Mouse (Mus musculus) left cerebral cortex, postnatal 10 days (tissue): ENCODE results near the gene Slfnl1. TPM values are rescaled to one million over a fixed set of nuclear protein-coding genes. Genes with fewer than 3 reads are reported as not detected.

Source experiments
- DNase-seq, 2 experiments: peaks; one replicate each; pipeline ENCODE4 v3.0.0; 2021 to 2022; ENCODE audit warnings: low spot score in 2 of 2, mixed read lengths in 1 of 2; ENCODE audit errors: extremely low spot score in 1 of 2
- intact Hi-C: fragments of 180-260 bp; cut with DNase I; formaldehyde crosslinking; loops from one replicate; pipeline ENCODE4 v1.15.1; 2025
- total RNA-seq, 2 experiments: library from RNA; stranded (reverse); gene quantifications; 2 replicates each; pipeline ENCODE4 v1.2.3; 2021

The Slfnl1 gene
- under 1 TPM in 1 of 2 experiments, not detected in 1; 0.39 TPM for total RNA-seq

GRCm38 (mm10) chr4:120531986-120532385 is at the start of gene Slfnl1:
Slfnl1 (plus strand) TSS chr4:120532231.
- intact Hi-C loops: no loop called here
- no peak for DNase-seq

GRCm38 (mm10) chr4:120487707-120488106 is 44.3 kb upstream of the Slfnl1 start:
- intact Hi-C loops: no loop called here

GRCm38 (mm10) chr4:120506955-120507354 is 25.1 kb upstream of the Slfnl1 start:
- no peak for DNase-seq
- intact Hi-C loops: no loop called here

More at GRCm38 (mm10) chr4:120487707-120488106, 44.3 kb upstream of the Slfnl1 start:
- no peak for DNase-seq

- intact Hi-C loops: loop anchor here (5.0 to 10.0 kb wide), 2 partner anchors 46 to 106 kb away; partner anchors contain the start of gene Scmh1
Measured at GRCm38 (mm10) chr4:120511203-120511602, 20.8 kb upstream of the Slfnl1 start.

GRCm38 (mm10) chr4:120514366-120514765 is 17.7 kb upstream of the Slfnl1 start:
- intact Hi-C loops: loop anchor here (5.0 to 10.0 kb wide), 2 partner anchors 43 to 110 kb away; partner anchors contain the start of gene Scmh1

More at GRCm38 (mm10) chr4:120511203-120511602, 20.8 kb upstream of the Slfnl1 start:
- DNase-seq: no peak

GRCm38 (mm10) chr4:120516491-120516890 is 15.5 kb upstream of the Slfnl1 start:
- intact Hi-C loops: loop anchor here (10.0 kb wide), 1 partner anchor 112 kb away; the partner anchor contains the start of gene Scmh1
- no peak for DNase-seq

More at GRCm38 (mm10) chr4:120514366-120514765, 17.7 kb upstream of the Slfnl1 start:
- DNase-seq: no peak

- intact Hi-C loops: loop anchor here (10.0 kb wide), 1 partner anchor 112 kb away; the partner anchor contains the start of gene Scmh1
- no peak for DNase-seq
Measured at GRCm38 (mm10) chr4:120516907-120517306, 15.1 kb upstream of the Slfnl1 start.

DNA sequence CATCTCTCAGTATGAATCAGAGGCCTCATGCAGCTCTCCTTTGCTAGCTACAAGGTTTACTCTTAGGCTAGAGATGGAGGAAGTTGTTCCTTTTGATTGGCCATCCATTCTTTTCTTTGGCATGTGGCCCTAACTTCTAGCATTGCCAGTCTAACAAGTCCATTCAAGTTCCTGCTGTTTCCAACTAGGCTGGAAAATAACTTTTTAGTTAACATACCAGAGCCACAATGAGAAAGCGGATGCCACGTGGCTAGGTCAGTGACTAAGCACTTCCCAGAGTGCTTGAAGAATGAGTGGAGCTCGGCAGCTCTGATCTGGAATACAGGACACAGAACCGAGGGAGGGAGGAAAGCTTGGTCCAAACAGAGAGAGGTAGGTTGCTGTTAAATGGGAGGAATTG is 14.7 kb upstream of the Slfnl1 start:
- intact Hi-C loops: loop anchor here (10.0 kb wide), 1 partner anchor 113 kb away; the partner anchor contains the start of gene Scmh1

DNA sequence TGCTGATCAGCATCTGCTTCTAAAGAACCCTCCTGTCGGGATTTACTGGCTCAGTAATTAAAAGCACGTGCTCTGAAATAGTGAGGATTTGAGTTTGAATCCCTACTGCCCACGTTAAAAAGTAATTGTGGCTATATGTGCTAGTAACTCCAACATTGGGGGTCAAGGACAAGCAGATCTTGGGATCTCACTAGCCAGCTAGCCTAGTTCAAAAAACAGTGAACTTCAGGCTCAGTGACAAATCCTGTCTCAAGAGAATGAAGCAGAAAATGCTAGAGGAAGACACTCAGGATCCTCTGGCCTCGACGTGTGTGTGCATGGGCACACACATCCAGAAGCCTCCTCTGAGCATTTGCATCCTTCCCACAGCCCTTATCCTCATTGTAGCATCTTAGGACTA is 10.3 kb upstream of the Slfnl1 start:
- no peak for DNase-seq
- intact Hi-C loops: no loop called here

More for the DNA sequence above, 14.7 kb upstream of the Slfnl1 start:
- DNase-seq: no peak

DNA sequence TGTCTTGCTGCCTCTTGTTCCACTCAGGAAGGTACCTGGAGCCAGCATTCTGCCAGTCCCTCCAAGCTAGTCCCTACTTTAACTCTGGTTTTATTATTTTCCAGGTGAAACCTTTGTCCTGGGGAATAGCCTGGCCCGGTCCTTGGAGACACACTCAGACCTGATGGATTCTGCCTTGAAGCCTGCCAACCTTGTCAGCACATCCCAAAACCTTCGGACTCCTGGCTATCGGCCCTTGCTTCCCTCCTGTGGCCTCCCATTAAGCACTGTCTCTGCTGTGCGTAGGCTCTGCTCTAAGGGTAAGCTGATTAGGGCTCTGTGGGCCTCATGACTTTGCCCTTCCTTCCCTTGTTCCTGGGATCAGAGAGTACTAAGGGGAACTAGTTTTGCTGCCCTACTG is 9.7 kb upstream of the Slfnl1 start:
- no peak for DNase-seq
- intact Hi-C loops: no loop called here

- DNase-seq: no peak
- intact Hi-C loops: no loop called here
Measured at GRCm38 (mm10) chr4:120523092-120523491, 8.9 kb upstream of the Slfnl1 start.

DNA sequence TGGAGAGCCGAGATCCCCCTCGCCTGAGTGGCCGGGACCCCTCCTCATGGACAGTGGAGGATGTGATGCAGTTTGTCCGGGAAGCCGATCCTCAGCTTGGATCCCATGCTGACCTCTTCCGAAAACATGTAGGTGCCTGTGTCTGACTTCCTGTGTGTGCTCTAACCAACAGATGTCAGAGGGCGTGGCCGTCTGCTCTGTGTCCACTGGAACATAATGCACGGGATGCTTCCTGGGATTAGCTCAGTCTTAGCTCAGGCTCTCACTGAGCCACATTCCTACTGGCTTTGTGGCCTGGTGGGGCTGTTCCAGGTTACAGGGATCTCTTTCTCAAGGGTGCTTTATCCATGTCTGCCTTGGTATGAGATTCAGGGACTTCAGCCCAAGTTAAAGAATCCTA is 3.9 kb upstream of the Slfnl1 start:
- intact Hi-C loops: no loop called here
- DNase-seq: no peak

GRCm38 (mm10) chr4:120538664-120539063 is 6.6 kb downstream of the Slfnl1 start:
- DNase-seq: no peak
- intact Hi-C loops: no loop called here

DNA sequence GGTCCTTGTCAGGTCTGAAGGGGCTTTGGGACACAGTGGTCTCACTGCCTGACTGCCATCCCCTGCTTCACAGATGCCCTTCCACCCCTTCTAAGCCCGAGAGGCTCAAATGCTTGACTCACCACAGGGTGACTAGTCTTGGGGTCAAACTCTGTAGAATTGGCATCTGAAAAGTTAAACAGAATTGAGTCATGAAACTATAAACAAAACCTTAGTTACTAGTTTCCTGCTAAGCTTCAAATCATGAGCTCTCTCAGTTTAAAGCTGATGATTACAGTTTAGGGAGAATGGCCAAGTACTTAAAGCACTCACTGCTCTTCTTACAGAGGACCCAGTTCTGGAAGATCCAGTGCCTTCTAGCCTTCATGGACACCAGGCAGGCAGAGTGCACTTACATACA is 12.9 kb downstream of the Slfnl1 start:
- intact Hi-C loops: no loop called here
- no peak for DNase-seq

DNA sequence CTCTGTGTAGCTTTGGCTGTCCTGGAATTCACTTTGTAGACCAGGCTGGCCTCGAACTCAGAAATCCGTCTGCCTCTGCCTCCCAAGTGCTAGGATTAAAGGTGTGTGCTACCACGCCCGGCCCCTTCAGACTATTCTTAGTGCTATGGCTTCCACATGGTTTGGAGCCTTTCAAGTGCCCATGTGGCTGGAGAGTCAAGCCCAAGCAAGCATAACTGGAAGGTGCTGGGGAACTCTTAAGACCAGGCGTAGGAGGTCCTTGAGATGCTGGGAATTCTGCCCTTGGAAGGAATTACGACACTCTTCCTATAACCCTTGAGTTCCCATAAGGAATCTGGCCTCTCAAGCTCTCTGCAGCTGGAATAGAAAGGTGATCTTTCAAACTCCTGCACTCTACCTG is 24.6 kb downstream of the Slfnl1 start:
- intact Hi-C loops: loop anchor here (5.0 kb wide), 1 partner anchor 44 kb away; no protein-coding TSS in a partner anchor
- DNase-seq: no peak

- DNase-seq: no peak
- intact Hi-C loops: no loop called here
Measured at GRCm38 (mm10) chr4:120565726-120566125, 33.7 kb downstream of the Slfnl1 start.

DNA sequence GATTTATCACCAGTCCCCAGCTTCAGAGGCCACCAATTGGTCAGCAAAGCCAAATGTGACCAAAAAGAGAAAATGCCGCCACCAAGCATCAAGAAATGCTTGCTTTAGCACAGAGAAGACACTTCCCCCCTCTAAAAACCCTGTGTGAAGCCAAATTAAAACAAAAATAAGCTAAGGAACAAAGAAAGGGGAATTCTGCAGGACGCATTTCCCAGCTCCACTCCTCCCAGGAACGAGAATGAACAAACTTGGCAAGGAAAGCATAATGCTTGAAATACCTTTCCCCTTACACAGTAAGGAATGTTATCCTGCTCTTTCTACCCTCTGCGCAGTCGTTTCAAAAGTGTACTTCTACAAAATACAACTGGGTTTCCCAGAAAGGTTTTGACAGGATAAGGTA is 36.0 kb downstream of the Slfnl1 start:
- intact Hi-C loops: no loop called here
- no peak for DNase-seq

- DNase-seq: no peak
- intact Hi-C loops: no loop called here
Measured at GRCm38 (mm10) chr4:120569025-120569424, 37.0 kb downstream of the Slfnl1 start.

- intact Hi-C loops: no loop called here
- peak; percentile 90 to 96 for DNase-seq
Measured at GRCm38 (mm10) chr4:120569486-120570437, 37.7 kb downstream of the Slfnl1 start, which contains the start of gene Ctps. Ctps (minus strand) TSS chr4:120570276.
